Mouse (Mus musculus): ENCODE measurements at regions not wholly inside any gene's neighbourhood (a gene's known extent, or its start where the extent isn't known, plus 50 kb on each side); places are given as distances from the start of the nearest gene placed in this dataset.
A peak's percentile ranks its signal among the peaks of the same experiment; 100 is the strongest.

GRCm38 (mm10) chr11:39794183-39794652 is 900.8 kb downstream of the Mat2b start:
- peak in 1 of 2 experiments; percentile 2 for DNase-seq

DNA sequence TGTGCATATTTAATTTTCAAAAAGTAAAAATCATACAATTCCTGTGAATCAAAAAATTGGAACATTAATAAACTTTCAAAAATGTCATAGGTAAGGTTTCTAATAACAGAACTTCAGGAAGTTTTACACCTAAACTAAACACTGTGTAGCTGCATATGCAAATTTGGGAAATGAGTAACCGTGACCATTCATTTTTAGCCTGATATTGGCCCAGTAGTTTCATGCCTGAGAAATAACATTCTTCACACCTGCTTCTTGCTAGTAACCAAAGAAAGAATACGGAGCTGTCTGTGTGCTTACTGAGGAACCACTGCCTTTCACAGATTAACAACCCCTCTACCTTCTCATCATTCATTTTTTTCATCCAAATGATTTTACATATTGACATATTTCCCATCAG is 902.9 kb downstream of the Mat2b start:
- no peak for DNase-seq

All from cerebellum, adult 18-20 months (tissue).